Mouse (Mus musculus): Measurements from ENCODE around the gene Clec2l. TPM values are rescaled to one million over a fixed set of nuclear protein-coding genes. Genes with fewer than 3 reads are reported as not detected.

The Clec2l gene
- polyA plus RNA-seq, 1 experiment from 2014 or later, result 3.3 TPM

DNA sequence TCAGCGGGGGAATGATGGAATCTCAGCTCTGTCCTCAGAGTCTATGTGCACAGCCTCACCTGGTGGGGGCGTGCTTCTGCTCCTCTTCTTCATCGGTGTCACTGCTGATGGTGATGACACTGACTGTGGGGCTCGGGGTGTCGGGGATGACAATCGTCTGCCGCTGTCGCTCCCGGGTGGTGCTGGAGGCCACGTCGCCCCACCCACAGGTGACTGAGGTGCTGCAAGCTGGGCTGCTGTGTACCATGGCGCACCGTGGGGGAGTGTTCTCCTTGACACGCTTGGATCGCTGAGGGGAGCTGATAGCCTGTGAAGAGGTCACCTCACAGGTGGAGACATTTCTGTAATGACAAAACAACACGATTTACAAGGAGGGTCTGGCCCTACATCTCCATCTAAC, 53.0 kb downstream of the Clec2l start:
- 91% methylated on average over 16 of the region's 16 CpGs for WGBS
- DNase-seq (ENCODE audit: low spot score) (no peak), ATAC-seq (ENCODE audit: low read depth) (no peak)
- no peaks in the 10 kb centered on the region for H3K27me3 ChIP-seq (replicated peaks; ENCODE audit: control insufficient read depth, insufficient read depth, low read length)
- no peak overlapping the region for H3K4me3 ChIP-seq (ENCODE audit: low read depth, low read length)
- no peaks in the 10 kb centered on the region for H3K4me1 ChIP-seq (ENCODE audit: control insufficient read depth, insufficient read depth, low read length)
- H3K27ac ChIP-seq (replicated peaks; ENCODE audit: low read depth, low read length), result no peak overlapping the region
- peaks cover 79% of the 10 kb centered on the region for H3K36me3 ChIP-seq (ENCODE audit: control insufficient read depth, insufficient read depth, low read length)
- H3K9me3 ChIP-seq (ENCODE audit: control insufficient read depth, low read length), result no peaks in the 10 kb centered on the region
- no peak overlapping the region for H3K9ac ChIP-seq (ENCODE audit: low read depth, low read length)
- H3K4me2 ChIP-seq (ENCODE audit: low read depth, low read length), result no peak overlapping the region

DNA sequence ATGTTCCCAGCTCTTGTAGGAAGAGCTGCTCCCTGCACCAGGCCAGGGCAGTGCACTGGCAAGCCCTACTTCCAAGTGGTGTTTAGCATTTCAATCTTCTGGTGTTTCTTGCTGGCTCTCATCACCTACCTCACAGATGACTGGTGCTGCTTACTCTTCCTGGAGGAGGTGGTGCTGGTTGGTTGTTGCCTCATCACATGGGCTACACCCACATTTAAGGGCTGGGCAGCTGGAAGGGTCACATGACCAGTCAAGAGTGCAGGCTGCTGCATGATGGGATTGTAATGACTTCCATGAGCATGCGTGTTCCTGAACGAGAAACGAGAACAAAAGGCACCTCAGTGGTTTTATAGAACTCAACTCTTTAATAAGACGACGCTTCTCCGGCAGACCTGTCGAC, 55.8 kb downstream of the Clec2l start:
- Histone ChIP-seq H3K9ac (ENCODE audit: low read depth, low read length) (no peak overlapping the region), H3K4me3 (ENCODE audit: low read depth, low read length) (no peak overlapping the region), H3K27me3 (replicated peaks; ENCODE audit: control insufficient read depth, insufficient read depth, low read length) (no peaks in the 10 kb centered on the region), H3K36me3 (ENCODE audit: control insufficient read depth, insufficient read depth, low read length) (peaks cover 72% of the 10 kb centered on the region), H3K27ac (replicated peaks; ENCODE audit: low read depth, low read length) (no peak overlapping the region), H3K4me1 (ENCODE audit: control insufficient read depth, insufficient read depth, low read length) (no peaks in the 10 kb centered on the region), H3K9me3 (ENCODE audit: control insufficient read depth, low read length) (no peaks in the 10 kb centered on the region), H3K4me2 (ENCODE audit: low read depth, low read length) (no peak overlapping the region)
- ATAC-seq (ENCODE audit: low read depth), result no peak
- no peak for DNase-seq (ENCODE audit: low spot score)
- 89% methylated on average over 7 of the region's 7 CpGs for WGBS

DNA sequence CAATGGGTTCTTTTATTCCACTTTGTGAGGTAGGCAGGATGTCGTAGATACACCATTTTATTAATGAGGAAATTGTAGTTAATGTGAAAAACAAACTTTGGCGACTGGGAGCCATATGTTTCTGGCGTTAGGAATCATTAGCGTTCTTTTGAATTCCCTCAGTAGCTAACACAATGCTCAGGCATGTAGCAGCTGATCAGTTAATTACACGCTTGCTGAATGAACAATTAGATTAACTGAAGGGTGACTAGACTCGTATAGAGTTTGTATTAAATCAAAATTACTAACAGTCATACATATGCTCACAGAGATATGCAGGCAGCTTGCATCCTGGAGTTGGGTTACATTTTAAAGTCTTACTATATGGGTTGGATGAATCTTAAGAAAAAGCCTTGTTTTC, 56.4 kb downstream of the Clec2l start:
- H3K27me3 ChIP-seq (replicated peaks; ENCODE audit: control insufficient read depth, insufficient read depth, low read length), result no peaks in the 10 kb centered on the region
- no peak overlapping the region for H3K27ac ChIP-seq (replicated peaks; ENCODE audit: low read depth, low read length)
- ATAC-seq (ENCODE audit: low read depth) (no peak), DNase-seq (ENCODE audit: low spot score) (no peak)
- H3K4me3 ChIP-seq (ENCODE audit: low read depth, low read length), result no peak overlapping the region
- no peaks in the 10 kb centered on the region for H3K4me1 ChIP-seq (ENCODE audit: control insufficient read depth, insufficient read depth, low read length)
- 62% methylated on average over 6 of the region's 6 CpGs for WGBS
- H3K9me3 ChIP-seq (ENCODE audit: control insufficient read depth, low read length), result no peaks in the 10 kb centered on the region
- no peak overlapping the region for H3K9ac ChIP-seq (ENCODE audit: low read depth, low read length)
- peaks cover 66% of the 10 kb centered on the region for H3K36me3 ChIP-seq (ENCODE audit: control insufficient read depth, insufficient read depth, low read length)
- no peak overlapping the region for H3K4me2 ChIP-seq (ENCODE audit: low read depth, low read length)

DNA sequence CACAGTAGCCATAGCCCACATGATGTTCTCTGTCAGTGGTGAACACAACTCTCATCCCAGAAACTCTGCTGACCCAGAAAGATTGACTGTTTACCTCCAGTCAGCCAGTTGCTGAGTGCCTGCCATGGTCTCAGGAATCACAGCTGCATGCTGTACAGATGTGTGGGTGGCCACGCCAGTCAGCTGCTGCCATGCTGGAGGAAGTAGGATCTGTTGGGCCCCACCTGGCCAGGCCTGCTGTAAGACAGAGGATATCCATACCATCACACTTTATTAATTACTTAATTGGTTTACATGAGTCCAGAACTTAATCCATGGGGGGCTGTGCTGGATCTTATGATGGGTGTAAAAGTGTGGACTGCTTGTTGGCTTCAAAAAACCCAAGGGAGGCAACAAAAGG, 58.5 kb downstream of the Clec2l start:
- 69% methylated on average over 1 of the region's 1 CpGs for WGBS
- peaks cover 45% of the 10 kb centered on the region for H3K36me3 ChIP-seq (ENCODE audit: control insufficient read depth, insufficient read depth, low read length)

DNA sequence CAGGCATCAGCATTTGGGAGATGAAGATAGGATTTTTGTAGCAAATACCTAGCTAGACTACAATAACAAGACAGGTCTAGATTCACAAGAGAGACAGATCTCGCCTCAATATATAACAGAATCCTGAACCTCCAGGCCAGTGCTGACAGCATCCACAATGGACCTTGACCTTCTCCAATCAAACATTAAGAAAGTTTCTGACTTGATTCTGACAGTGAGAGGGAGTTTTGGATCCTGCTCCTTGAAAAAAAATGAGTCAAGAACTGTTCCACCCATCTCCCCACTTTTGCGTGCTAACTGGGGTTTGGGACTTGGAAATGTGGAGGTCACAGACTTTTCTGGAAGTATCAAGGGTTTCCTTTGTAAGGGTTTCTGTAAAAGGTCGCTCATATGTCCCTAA, 62.6 kb downstream of the Clec2l start:
- ATAC-seq (ENCODE audit: low read depth) (no peak), DNase-seq (ENCODE audit: low spot score) (no peak)
- no peaks in the 10 kb centered on the region for H3K27me3 ChIP-seq (replicated peaks; ENCODE audit: control insufficient read depth, insufficient read depth, low read length)
- H3K4me1 ChIP-seq (ENCODE audit: control insufficient read depth, insufficient read depth, low read length), result no peaks in the 10 kb centered on the region
- no peaks in the 10 kb centered on the region for H3K9me3 ChIP-seq (ENCODE audit: control insufficient read depth, low read length)
- no peak overlapping the region for H3K4me2 ChIP-seq (ENCODE audit: low read depth, low read length)
- no peak overlapping the region for H3K27ac ChIP-seq (replicated peaks; ENCODE audit: low read depth, low read length)
- no peak overlapping the region for H3K4me3 ChIP-seq (ENCODE audit: low read depth, low read length)
- 89% methylated on average over 3 of the region's 3 CpGs for WGBS
- H3K36me3 ChIP-seq (ENCODE audit: control insufficient read depth, insufficient read depth, low read length), result peaks cover 33% of the 10 kb centered on the region
- H3K9ac ChIP-seq (ENCODE audit: low read depth, low read length), result no peak overlapping the region

More for the DNA sequence above, 58.5 kb downstream of the Clec2l start:
- Histone ChIP-seq H3K9me3 (ENCODE audit: control insufficient read depth, low read length) (no peaks in the 10 kb centered on the region), H3K27ac (replicated peaks; ENCODE audit: low read depth, low read length) (no peak overlapping the region), H3K4me3 (ENCODE audit: low read depth, low read length) (no peak overlapping the region), H3K27me3 (replicated peaks; ENCODE audit: control insufficient read depth, insufficient read depth, low read length) (no peaks in the 10 kb centered on the region), H3K4me2 (ENCODE audit: low read depth, low read length) (no peak overlapping the region), H3K4me1 (ENCODE audit: control insufficient read depth, insufficient read depth, low read length) (no peaks in the 10 kb centered on the region), H3K9ac (ENCODE audit: low read depth, low read length) (no peak overlapping the region)
- DNase-seq (ENCODE audit: low spot score) (no peak), ATAC-seq (ENCODE audit: low read depth) (no peak)

Other genes starting within 250 kb of the Clec2l start
- 10.0 and 13.8 TPM in 2 replicates for gene Ubn2, start 229.1 kb upstream of the Clec2l start, polyA plus RNA-seq (2014; fragmentation: Nextera tagmentation; extraction: Ambion mirVana)
- gene Fmc1, start 129.6 kb upstream of the Clec2l start, polyA plus RNA-seq (2014; fragmentation: Nextera tagmentation; extraction: Ambion mirVana), result 92.8 and 93.8 TPM in 2 replicates
- 43.1 and 53.0 TPM in 2 replicates for gene Luc7l2, start 111.7 kb upstream of the Clec2l start, polyA plus RNA-seq (2014; fragmentation: Nextera tagmentation; extraction: Ambion mirVana)
- gene Klrg2, start 25.8 kb upstream of the Clec2l start, polyA plus RNA-seq (2014; fragmentation: Nextera tagmentation; extraction: Ambion mirVana), result 1.1 and 1.2 TPM in 2 replicates
- gene Tbxas1, start 212.3 kb downstream of the Clec2l start, polyA plus RNA-seq (2014; fragmentation: Nextera tagmentation; extraction: Ambion mirVana), result 2.4 and 4.2 TPM in 2 replicates
- 9.3 and 10.7 TPM in 2 replicates for gene Hipk2, start 213.1 kb downstream of the Clec2l start, polyA plus RNA-seq (2014; fragmentation: Nextera tagmentation; extraction: Ambion mirVana)